Mouse (Mus musculus) embryo, embryonic 9.5 days (tissue): ENCODE measurements around the gene Olfr1313.
"Not testable (repeated sequence)": the region's sequence is repeated elsewhere in the genome, so short reads cannot be mapped to it uniquely, and the experiment has no call there.

ENCODE experiments used
- DNase-seq: peaks from one replicate; pipeline ENCODE4 v3.0.0-alpha.2; 2017; ENCODE audit errors: extremely low spot score

The Olfr1313 gene

DNA sequence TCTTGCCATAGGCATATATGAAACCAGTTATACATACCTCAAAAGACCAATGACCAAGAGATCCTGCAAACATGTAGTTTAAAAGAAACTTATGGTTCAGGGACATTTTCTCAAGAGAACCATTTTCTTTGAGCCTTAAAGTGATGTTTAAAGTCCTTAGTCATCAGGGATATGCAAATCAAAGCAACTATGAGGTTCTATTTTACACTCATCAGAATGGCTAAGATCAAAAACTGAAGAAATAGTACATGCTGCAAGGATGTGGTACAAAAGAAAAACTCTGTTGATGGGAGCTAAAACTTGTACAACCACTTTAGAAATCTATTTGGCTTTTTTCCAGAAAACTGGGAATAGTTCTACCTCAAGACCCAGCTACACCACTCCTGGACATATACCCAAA lies at the start of gene Olfr1313:
TSS of gene Olfr1313 (minus strand) at position 101 of the 400 bp plus-strand sequence.
- no peak for DNase-seq

DNA sequence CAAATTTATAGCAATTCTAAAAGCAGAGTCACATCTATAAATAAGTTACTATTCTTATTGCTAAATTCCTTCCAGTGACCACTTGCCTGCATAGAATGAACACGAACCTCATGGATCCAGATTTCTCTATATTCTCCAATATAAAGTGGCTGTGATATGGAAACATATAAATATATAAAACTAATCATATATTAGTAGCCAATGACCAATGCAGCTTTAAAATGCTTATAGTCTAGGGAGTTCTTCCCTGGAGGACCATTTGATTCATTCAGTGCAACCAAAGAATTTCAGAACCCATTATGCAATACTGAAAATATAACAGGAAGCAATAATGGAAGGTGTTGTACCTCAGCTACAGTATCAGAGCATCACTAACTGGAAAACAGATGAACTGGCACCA lies 37.7 kb upstream of the Olfr1313 start, which contains the start of gene Olfr1315-ps1:
TSS of gene Olfr1315-ps1 (minus strand) at position 101 of the 400 bp plus-strand sequence.
- no peak for DNase-seq

GRCm38 (mm10) chr2:112096681-112097080 lies 19.0 kb upstream of the Olfr1313 start, which contains the start of gene Olfr1314:
TSS of gene Olfr1314 (minus strand) at chr2:112096781.
- no peak for DNase-seq

- DNase-seq: no peak
Measured at GRCm38 (mm10) chr2:112050138-112050537, 27.5 kb downstream of the Olfr1313 start, which contains the start of gene Olfr1312. TSS of gene Olfr1312 (minus strand) at chr2:112050238.

GRCm38 (mm10) chr2:112026971-112027370 lies 50.7 kb downstream of the Olfr1313 start:
- not testable (repeated sequence) for DNase-seq

- DNase-seq: no peak
Measured at GRCm38 (mm10) chr2:112024312-112024711, 53.3 kb downstream of the Olfr1313 start, which contains the start of gene Olfr1311. TSS of gene Olfr1311 (minus strand) at chr2:112024412.
